Mouse (Mus musculus): Measurements from ENCODE around the gene Actbl2. TPM values are rescaled to one million over a fixed set of nuclear protein-coding genes. Genes with fewer than 3 reads are reported as not detected.

The Actbl2 gene
- total RNA-seq, 2 experiments from 2014 or later, result not detected

Other genes starting within 250 kb of the Actbl2 start
- 86.5 and 102 TPM in 2 replicates for gene Gpbp1, start 235.1 kb downstream of the Actbl2 start, total RNA-seq (2014; fragmentation: Nextera tagmentation)
- 210 and 245 TPM in 2 replicates for gene Gpbp1, start 235.1 kb downstream of the Actbl2 start, total RNA-seq (2017)

Data from megakaryocyte-erythroid progenitor cell, adult 5-6 weeks (primary cell).